Mouse (Mus musculus) urinary bladder, adult 18-20 months (tissue): ENCODE results near the gene Zcwpw1.
"Not testable (repeated sequence)": the region's sequence is repeated elsewhere in the genome, so short reads cannot be mapped to it uniquely, and the experiment has no call there.

Experiments used
- DNase-seq, 2 experiments: peaks; one replicate each; pipeline ENCODE4 v3.0.0; 2022; ENCODE audit warnings: low spot score in 2 of 2, mixed read lengths in 2 of 2

Zcwpw1 gene

DNA sequence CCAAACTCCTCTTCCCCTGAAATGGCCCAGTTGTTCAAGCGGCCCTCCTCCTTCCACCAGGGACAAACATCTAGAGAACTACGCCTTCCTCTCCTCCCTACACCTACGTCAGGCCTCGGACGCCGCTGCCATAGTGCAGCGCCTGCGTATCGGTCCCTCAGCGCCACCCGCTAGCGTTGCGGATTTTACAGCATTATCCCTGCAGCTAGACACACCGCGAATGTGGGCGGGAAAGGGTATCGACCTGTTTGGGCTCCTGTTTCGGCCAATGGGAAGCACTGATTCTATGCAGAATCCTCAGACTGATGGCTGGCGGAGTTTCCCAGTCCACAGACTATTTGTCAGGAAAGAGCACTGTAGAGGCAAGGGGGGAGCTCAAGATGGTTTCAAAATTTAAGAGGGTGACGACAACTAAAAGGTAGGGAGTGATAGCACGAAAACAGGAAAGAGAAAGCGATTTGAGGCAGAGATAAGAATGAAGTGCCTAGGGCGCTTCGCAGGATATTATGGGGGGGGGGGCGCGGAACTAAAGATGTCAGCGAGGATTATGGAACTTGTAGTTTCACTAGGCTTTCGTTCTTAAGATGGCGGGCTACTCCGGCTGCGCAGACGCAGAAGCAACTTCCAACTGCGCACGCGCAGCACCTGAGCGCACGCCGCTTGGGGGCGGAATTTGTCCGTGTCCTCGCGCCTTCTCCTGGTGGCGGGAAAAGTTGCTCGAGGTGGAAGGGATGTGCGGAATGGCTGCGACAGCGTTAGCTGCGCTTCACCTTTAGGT is at the start of gene Zcwpw1, which contains the start of gene Mepce:
Gene Zcwpw1, plus strand, starts transcription at position 648 of the 778 bp plus-strand sequence.
Gene Mepce, minus strand, starts transcription at position 505 of the 778 bp plus-strand sequence.
- peak; percentile 93 to 96 for DNase-seq

DNA sequence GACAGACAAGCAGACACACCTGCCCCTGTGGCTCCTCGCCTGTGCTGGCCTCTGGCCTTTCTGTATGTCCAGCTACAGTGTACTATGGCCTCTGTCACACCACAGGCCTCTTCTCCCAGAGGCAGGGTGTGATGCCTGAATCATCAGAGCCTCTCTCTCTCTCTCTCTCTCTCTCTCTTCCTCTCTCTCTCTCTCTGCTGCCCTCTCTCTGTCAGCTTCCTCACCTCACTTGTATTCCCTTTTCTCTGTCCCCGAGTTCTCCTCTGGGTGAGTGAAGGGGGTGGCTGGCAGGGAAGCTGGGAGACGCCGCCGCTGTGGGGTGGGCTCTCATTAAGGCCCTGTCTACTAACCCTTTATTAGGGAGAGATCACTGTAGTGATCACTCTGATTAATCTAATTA is 49.1 kb upstream of the Zcwpw1 start:
- no peak for DNase-seq

DNA sequence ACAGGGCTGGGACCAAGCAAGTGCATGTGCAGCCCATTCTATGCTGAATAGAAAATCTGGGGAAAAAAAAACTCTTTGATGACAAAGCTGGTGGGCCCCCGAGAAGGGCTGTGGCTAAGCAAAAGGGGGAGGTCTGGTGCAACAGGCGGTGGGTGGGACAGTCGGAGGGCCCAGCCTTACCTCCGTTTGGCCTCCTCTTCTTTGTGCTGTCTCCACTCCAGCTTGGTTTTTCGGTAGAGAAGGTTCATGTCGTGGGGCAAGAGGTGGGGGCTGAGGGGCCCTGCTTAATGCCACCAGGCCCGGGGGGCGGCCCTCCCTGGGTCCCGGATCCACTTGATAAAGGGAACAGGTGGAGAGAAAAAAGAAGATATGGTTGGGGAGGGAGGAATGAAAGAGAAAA is 48.1 kb upstream of the Zcwpw1 start:
- no peak for DNase-seq

DNA sequence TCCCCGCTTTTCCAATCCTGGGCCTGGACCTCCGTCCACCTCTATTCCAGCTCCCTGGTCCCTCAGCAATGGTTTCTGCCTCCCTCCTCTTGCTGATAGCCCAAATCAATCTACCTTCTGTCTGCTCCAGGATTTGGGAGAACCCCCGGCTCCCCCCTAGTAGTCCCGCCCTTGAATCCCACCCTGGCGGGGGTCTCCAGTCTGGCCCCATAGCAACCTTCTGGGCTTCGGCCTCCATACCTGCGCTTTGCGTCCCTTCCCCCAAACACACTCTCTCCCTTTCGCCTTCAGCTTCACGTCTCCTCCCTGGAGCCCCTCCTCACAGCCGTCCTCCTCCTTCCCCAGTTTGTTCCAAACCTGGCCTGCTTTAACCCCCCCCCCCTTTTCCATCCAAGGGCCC is 47.1 kb upstream of the Zcwpw1 start:
- DNase-seq = no peak

DNA sequence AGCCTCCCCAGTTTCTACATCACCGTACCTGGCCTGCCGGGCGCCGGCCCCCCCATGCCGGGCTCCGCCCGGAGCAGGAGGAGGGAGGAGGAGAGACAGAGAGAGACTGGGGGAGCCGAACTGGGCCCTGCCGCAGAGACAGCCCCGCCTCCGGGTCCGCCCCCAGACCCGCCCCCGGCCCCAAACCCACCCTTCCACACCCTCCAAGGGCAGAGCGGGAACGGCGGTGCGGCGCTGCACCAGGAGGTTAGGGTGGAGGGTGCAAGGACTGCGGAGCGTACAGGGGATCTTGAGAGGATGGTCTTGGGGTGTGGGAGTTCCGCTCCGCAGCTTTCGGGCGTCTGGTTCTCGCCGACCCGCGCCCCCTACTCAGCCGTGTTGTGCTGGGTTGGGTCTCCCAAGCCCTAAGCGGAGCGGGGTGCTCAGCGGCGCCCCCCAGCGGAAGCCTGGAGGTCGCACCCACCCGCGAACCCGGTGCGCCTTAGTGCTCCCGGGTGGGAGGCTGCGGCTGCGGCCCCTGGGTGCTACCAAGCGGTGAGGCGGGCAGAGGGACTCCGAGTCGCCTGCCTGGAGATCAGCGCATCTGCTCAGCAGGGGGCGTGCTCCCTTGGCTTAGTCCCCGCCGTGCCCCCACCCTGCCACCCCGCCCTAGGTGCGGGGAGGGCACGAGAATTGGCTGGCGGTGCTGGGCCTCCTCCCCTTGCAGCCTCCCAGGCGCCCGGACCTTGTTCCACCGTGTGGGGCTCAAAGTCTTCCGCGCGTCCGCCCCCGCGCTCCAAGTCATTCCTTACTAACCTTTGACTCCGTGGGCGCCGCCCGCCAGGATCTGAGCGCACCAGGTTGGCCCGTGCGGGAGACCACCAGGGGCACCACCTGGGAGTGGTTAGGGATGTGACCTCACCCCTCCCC is 46.3 kb upstream of the Zcwpw1 start, which contains the start of gene Nyap1:
Gene Nyap1, minus strand, starts transcription at position 585 of the 909 bp plus-strand sequence.
- peak; percentile 62 to 81 for DNase-seq

DNA sequence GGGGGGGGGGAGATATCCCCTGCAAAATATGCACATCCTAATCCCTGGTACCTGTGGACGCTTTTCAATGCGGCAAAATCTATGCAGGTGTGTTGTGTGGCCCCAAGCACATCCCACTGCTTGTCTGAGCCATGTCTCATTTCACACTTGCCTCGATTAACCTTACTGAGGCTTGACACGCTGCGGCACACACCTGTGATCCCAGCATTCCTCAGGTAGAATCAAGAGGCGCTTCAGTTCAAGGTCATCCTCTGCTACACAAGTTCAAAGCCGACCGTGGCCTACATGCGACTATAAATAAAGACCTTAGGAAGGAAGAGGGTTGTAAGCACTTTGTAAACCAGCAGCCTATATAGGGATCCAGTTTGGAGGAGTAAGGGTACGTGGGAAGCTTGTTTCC is 45.5 kb upstream of the Zcwpw1 start:
- DNase-seq = no peak

DNA sequence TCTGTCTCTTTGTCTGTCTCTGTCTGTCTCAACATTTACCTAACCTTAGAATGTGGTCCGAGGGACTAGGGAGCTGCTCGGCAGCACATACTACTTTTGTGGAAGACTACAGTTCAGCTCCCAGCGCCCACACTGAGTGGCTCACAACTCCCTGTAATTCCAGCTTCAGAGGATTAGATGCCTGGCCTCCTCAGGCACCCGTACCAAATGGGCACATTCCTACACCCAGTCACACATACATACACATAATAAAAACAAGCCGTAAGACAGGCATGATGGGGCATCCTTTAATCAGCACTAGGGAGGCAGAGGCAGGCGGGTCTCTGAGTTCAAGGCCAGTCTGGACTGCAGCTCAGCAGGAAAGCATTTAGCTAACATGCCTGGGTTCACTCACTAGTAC is 44.8 kb upstream of the Zcwpw1 start:
- no peak for DNase-seq

DNA sequence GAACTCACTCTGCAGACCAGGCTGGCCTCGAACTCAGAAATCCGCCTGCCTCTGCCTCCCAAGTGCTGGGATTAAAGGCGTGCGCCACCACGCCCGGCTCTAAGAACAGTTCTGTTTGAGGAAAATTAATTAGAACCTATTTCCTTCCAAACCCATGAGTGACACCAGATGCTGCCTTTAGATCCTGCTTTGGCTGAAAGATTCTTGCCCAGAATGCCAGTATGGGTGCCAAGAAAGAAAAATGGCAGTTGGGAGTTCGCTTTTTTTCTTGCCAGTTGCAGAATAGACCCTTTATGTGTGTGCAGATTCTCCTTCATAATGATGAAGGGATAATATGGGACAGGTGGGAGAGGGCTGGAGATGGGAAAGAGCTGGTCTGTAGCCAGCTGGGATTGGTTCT is 43.4 kb upstream of the Zcwpw1 start:
- no peak for DNase-seq

DNA sequence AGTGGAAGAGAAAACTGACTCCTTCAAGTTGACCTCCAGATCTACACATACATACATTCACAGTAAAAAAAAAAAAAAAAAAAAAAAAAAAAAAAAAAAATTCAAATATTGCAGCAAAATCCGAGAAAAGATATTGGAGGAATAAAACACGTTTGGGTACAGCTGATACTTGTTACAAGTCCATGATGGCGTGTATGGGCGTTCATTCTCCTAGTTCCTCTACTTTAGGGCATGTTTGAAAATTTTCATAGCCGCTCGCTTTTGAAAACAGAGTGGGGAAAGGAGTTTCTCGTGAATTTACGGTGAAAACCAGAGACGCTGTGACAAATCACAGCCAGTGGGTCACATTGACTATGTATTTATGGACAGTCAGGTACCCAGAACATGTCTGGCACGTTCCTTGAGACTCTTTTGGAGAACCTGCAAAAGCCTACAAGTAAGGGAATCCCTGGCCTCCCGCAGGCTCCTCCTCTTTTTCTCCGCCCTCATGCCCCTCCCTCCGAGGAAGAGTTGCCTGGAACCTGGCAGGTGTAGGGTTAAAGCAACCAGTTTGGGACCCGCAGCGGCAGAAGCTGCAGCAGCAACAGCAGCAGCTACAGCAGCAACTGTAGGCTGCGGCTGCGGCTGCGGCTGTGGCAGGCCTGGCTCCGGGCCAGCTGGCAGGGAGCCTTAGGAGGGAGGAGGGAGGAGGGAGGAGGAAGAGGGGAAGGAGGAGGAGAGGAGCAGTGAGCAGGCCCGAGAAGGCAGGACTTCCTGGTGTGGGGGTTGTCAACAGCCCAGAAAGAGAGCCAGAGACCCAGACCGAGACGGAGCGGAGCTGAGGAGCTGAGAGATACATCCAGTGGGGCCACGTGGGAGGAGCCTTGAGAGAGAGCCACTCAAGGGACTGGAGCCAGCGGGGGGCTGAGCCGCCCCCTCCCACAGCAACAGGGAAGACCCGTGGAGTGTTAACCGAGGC is 42.1 kb upstream of the Zcwpw1 start, which contains the start of gene Tsc22d4:
Gene Tsc22d4, plus strand, starts transcription at position 517 of the 958 bp plus-strand sequence.
- DNase-seq = peak in 1 of 2 experiments; percentile 88

DNA sequence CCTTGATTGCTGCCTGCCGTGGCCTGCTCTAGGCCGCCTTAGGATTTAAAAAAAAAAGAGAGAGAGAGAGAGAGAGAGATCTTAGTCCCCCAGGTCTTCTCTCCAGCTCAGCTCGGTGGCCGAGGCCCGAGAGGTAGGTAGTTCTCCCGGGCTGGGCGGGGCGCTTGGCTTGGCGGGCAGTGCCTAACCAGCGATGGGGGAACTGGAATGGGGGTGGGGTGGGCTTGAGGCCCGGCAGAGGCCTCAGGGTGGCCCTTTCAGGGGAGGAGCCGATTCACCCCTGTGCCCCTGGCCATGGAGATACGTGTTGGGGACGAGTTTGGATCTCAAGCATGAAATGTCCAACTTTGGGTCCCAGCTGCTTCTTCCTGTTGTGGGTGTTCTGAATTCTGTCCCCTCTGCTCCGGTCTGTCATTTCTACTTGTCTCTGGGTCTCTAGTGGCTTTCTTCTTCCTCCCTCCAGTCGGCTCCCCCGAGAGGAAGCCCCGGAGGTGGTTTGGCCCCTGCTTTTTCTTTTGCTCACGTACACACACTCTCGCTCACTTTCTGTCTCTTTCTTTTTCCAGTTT is 41.2 kb upstream of the Zcwpw1 start:
- peak in 1 of 2 experiments; percentile 62 for DNase-seq

DNA sequence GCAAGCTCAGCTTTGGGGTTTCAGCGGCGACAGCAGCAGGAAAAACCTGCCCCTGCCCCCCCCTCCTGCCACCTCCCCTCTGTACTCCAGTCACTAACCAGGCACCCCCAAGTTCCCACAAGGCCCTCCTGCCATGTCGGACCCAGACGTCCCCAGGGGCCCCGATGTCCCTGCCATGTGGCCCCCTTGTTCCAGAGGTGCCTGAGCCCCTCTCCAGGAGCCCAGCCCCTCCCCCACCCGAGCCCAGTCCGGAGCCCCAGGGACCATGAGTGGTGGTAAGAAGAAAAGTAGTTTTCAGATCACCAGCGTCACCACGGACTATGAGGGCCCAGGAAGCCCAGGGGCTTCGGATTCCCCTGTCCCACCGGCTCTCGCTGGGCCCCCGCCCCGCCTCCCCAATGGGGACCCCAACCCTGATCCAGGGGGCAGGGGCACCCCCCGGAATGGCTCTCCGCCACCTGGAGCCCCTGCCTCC is 40.7 kb upstream of the Zcwpw1 start:
- DNase-seq = no peak

DNA sequence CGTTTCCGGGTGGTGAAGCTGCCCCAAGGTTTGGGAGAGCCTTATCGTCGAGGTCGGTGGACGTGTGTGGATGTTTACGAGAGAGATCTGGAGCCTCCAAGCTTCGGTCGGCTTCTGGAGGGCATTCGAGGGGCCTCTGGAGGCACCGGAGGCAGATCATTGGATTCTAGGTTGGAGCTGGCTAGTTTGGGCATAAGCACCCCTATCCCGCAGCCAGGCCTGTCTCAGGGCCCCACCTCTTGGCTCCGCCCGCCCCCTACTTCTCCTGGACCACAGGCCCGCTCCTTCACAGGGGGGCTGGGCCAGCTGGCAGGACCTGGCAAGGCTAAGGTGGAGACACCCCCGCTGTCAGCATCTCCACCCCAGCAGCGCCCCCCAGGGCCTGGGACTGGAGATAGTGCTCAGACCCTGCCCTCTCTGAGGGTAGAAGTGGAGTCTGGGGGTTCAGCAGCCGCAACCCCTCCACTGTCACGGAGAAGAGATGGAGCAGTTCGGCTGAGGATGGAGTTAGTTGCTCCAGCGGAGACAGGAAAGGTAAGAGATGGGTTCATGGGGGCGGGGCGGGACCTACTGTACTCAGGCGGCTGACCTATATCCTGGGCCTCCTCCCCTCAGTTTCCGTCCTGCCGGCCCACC is 40.2 kb upstream of the Zcwpw1 start:
- peak in 1 of 2 experiments; percentile 46 for DNase-seq

DNA sequence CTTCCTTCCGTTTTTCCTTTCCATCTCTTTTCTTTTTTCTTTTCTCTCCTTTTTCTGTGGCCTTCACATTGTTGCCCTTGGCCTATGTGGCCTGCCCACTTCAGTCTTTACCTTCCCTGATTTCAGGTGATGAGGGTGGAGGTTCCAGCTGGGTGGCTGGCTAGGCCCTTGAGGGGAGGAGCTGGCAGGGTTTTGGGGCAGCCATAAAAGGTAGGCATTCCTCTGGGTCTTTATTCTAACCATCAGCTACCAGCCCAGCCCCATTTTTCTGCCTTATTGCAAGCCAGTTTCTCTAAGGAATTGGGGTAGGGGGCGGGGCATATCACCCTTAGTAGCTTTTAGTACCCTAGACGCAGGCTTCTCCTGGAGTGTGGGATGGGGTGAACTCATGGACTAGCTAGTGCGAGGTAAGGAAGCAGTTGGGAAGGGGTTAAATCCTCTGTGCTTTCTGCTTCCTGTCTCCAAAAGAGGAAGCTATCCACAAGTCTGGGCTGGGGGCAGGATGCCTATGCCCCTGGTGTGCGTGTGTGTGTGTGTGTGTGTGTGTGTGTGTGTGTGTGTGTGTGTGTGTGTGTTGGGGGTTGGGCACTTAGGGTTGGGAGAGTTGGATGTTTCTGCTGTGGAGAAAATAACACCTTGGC is 39.3 kb upstream of the Zcwpw1 start:
- no peak for DNase-seq

DNA sequence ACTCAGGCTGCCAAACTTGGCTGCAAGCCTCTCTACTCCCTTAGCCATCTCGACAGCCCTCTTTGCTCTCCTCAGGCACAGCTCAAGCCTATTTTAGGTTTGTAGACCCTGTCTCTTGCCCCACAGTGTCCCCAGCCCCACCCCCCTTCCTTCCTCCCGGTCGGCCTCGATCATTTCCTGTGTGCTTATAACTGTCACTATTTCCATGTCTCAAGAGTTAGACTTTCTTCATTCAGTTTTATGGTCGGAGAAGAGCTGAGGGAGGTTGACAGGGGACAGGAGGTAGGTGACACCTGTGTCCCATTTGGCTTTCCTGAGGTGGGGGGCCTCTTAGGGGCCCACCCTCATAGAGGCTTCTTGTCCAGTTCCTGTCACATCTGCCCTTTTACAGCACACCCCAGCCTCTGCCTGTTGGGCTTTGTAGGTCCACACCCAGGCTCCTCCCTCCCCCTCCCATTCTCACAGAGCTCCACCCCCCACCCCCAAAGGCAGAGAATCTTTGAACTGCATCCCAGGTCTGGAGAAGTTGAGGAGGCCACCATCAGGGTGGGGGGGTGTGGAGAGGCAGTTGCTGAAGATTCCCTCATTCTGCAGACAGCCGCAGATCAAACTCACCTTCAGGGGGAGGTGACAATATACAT is 38.3 kb upstream of the Zcwpw1 start:
- DNase-seq = no peak

DNA sequence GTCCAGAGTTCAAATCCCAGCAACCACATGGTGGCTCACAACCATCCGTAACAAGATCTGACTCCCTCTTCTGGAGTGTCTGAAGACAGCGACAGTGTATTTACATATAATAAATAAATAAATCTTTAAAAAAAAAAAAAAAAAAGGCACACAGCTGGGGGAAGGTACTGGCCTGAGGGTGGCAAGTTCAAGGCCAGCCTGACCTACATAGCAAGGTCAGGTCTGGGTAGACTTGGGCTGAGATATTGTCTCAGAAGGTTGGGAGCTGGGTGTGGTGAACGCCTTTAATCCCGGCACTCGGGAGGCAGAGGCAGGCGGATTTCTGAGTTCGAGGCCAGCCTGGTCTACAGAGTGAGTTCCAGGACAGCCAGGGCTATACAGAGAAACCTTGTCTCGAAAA is 37.4 kb upstream of the Zcwpw1 start:
- DNase-seq = not testable (repeated sequence)

DNA sequence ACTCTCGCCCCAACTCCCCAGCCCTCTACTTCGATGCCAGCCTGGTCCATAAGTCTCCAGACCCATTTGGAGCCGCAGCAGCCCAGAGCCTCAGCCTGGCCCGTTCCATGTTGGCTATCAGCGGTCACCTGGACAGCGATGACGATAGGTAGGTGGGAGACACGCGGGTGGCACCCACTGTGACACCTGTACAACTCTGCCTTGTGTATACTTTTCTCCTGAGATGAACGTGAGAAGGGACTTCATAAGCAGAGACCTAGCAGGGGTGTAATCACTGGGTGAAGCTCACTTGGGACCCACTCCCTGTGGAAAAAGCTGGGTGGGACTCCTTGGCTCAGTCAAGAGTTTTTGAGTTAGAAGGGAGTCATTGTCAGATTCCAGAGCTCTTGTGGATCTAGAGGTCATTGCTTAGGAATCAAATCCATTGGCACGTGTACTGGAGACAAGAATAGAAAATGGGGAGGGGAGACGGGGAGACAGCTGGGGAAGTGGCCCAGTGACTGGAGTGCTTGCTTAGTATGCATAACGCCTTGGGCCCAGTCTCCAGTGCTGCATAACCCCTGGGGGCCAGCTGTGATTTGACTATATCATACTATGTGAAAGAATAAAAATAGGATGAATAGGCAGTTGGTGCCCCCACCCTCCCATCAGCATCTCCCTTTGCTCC is 36.2 kb upstream of the Zcwpw1 start:
- DNase-seq = no peak

DNA sequence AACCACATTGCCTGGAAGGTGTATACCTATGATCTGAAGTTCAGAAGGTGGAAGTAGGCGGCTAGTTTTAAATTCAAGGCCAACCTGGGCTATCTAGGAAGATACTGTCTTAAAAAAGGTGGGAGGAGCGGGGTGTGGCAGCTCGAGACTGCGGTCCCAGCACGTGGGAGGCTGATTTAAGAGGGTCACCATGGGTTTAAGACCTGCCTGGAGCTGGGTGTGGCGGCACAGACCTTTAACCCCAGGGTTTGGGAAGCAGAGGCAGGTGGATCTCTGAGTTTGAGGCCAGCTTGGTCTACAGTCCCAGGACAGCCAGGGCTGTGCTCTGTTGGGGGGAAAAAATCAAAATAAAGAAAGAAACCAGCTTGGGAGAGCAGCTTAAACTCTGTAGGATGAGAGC is 35.6 kb upstream of the Zcwpw1 start:
- DNase-seq = no peak

DNA sequence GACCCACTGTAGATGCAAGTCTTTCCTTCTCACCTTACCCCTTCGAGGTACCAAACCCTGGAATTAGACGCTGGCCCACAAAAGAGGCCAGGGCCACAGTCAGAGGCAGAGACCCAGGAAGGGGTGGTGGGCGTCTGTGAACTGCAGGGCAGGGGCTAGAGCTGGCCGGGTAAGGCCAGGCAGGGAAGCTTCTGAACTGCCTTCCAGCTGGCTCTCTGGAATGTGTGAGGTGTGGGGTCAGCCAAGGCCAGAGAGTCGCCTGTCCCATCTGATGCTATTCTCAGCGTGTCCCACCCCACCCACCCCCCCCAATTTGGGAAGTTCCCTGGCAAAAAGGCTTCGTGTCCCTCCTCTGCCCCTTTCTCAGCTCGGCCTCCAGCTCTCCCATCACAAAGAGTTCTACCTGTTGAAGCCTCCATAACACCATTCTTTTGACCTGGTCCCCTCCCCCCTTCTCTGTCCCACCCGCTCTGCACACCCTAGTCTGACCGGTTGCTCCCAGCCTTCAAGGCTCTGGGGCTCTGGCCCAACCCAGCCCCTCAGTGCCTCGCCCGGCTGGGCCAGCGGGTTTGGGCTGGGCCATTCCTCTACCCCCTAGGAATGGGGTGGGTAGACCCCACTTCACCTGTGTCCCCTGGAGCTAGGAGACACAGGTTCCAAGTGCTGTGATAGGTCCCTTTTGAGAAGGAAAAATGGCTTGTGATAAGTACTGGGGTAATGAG is 34.3 kb upstream of the Zcwpw1 start:
- DNase-seq = no peak
